Mouse (Mus musculus) urinary bladder, adult 2 months (tissue): ENCODE data around the gene Tmprss11b. TPM values are rescaled to one million over a fixed set of nuclear protein-coding genes. Genes with fewer than 3 reads are reported as not detected.
A peak's percentile ranks its signal among the peaks of the same experiment; 100 is the strongest.
"Not testable (repeated sequence)": the region's sequence is repeated elsewhere in the genome, so short reads cannot be mapped to it uniquely, and the experiment has no call there.

Experiments
- DNase-seq: peaks from one replicate; pipeline ENCODE4 v3.0.0; 2022; ENCODE audit warnings: low spot score
- polyA plus RNA-seq: library from polyadenylated mRNA; depleted of rRNA; stranded (reverse); fragments of >200 nt; gene quantifications from 2 replicates; pipeline ENCODE4 v1.2.3, GENCODE M21; 2012; rRNA removed

The Tmprss11b gene
- polyA plus RNA-seq, result 0.04 TPM in 1 of 2 replicates, not detected in the other

DNA sequence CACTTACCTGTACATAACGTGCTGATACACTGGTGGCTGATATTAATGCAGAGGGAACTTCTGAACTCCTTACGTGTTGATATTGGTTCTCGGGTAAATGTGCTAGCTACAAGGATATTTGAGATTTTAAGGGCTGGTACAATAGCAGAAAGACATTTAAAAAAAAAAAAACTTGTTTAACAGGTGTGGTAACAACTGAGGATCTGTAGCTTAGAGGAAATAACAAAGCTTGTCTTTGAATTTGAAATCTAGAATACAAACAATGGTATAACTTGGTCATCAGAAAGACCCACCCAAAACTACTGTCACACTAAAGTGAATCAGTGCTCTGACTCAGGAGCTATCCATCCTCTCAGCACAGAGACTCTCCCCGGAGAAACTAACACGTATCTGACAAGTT, at the start of gene Tmprss11b:
Gene Tmprss11b, minus strand, starts transcription at position 101 of the 400 bp plus-strand sequence.
- no peak for DNase-seq

DNA sequence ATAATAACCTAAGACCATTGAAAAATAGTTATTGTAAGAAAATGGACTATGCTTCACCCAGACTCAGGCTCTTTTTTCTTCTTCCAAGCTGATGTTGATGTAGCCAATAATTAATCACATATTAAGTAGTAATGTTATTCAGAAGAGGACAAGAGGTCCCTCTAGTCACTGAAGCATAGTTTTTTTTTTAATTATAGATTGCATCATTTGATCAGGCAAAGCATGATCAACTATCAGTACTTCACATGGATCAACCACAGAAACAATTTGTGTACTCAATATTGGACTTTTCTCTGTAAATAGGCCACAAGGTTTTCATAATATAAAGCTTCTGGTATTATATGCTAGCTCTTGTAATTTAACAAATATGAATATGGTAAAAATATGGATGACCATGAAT, 48.9 kb upstream of the Tmprss11b start:
- DNase-seq, result no peak

DNA sequence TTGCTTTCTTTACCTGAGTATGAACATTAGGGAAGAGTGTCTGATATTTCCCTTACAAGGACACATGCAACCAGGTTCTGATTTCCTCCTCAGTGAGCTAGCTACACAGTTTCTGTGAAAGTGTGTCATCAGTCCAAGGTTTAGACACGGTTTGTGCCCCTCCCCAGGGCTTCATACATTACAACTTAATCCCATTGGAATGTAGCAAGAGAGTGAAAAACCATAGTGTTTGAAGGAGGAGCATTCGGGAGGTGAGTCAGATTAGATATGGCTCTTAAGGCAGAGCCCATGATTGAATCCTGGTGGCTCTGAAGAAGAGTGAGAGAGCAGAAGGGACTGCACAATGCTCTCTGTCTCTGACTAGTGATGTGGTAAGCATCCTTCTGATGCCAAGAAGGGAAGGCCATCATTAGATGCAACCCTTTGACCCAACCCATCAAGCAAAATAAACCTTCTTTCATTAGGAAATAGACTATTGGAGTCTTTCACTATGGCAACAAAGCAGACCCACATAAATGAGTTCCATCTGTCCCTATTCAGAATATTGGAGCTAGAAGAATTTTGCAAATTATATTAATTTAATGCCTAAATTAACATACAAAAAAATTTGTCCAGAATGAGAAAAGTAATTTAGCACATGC, 46.8 kb upstream of the Tmprss11b start:
- no peak for DNase-seq

DNA sequence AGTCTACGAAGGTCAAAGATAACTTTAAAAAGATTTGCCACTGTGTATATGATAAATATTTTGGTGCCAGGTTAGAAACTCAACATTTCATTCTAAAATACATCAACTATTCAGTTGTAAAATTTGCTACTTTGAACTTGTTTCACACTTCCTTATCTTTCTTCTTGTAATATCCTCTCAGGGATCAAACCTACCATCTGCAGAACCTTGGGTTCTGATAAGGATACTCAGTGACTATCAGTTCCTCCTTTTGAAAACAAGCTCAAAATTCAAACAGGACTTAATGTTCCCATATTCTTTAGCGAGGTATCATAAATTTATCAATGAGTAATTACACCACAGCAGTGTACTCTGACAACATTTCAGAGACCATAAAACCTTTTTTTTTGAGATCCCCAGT, 38.8 kb upstream of the Tmprss11b start:
- no peak for DNase-seq

DNA sequence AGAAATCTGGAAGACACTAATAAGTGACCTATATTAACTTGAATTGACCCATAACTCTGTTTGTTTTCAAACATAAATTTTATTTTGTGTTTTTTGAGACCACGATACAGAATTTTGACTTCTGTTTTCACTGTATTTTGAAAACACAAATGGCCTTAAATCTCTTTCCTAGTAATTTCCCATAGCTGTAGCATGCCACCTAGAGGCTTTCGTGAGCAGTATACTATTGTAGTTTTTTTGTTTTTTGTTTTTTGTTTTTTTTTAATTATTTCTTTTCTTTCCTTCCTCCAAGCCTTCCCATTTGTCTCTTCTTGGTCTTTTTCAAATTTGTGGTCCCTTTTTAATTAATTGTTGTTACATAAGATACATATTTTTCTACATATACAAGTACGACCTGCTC, 28.8 kb upstream of the Tmprss11b start:
- no peak for DNase-seq

DNA sequence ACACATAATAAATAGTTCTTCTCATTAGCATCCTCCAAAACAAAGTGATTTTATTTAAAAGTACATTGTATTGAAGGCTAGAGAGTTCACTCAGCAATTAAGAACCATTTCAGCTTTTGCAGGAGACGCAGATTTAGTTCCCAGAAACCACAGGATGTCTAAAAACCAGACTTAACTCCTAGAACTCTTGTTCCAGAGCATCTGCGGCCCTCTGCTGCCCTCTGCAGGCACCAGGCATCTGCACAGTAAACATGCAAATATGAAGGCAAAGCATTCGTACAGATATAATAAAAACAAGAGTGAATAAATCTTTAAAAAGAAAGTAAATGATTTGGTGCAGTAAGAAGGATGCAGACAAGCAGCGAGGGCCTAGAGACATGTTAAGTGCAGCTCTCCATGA, 8.5 kb upstream of the Tmprss11b start:
- peak; percentile 48 for DNase-seq

DNA sequence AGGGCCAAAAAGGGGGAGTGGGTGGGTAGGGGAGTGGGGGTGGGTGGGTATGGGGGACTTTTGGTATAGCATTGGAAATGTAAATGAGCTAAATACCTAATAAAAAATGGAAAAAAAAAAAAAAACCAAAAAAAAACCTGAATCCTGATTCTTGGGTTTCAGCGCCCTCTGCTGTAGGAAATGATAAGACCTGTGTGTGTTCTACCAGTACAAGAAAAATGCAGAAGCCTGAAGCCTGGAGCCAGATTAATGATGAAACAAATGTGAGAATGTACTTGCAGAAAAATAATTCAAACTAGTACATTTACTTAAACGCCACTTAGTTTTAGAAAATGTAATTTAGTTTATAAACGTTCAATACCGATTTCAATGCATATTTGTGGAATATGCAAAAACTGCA, 27.0 kb downstream of the Tmprss11b start:
- not testable (repeated sequence) for DNase-seq

DNA sequence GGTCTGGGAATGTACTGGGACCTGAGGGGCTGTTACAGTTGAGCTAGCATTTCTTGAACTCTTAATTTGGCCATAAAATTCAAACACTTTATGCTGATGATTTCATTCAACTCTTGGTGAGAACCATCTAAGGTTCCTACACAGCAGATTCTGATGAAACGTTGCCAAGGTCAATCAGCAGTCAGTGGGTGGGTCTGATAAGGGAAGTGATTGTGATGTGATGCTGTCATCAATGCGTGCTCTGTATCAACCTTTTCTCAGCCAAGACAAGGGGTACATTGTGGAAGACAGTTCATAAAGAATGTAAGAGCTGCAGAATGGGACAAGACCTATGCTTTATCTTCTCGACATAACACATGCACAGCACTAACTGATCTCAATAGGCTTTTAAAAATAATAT, 35.4 kb downstream of the Tmprss11b start:
- DNase-seq, result no peak

DNA sequence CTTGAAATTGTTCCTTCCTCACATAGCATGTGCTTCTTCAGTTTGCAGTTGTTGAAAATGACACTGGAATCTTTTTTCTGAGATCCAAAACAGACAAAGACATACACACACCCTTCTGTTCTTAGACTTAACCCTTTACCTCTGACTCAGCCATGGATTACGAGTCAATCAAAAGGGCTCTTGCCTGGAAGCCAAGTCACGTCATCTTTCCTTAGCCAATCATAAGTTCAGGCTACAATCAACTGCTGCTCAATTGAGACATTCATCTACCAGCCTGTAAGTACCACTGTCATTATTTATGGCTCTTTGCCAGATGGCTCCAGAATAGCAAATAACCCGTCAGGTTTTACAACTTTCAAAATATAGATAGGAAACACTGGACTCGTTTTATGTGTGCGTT, 43.8 kb downstream of the Tmprss11b start, which contains the start of gene Tmprss11f:
Gene Tmprss11f, minus strand, starts transcription at position 101 of the 400 bp plus-strand sequence.
- DNase-seq, result no peak

DNA sequence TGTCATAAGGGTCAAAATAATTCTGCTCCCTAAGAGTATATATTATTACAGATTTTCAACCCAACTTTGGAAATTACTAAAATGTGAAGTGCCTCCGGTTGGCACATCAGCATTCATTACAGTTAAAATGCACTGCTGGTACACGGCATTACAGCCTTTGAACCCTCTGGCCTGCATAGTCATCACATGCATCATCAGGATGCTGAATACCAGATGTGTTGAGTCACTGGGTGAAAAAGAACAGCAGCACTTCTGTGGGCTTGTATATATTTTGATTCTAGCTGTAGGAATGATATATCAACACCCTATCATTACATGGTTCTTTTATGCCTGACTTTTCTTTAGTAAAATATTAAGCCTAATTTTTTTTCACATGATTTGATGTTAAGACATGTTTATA, 45.5 kb downstream of the Tmprss11b start:
- no peak for DNase-seq

DNA sequence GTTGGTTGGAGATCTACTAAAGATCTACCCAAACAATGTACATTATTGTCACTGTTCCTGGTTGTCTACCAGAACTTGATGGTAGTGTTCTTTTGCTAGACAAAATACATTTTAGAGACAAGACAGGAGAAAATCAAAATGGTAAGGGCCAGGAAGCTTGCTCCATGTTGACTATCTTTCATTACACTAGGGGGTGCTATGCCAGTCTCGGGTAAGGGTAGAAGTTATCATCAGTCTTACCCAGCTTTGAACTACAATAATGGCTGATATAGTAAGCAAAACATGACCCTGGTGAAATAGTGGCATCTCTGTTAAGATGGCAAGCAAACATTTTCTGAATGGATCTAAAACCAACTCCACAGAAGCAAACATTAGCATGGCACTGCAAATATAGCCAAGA, 54.4 kb downstream of the Tmprss11b start:
- no peak for DNase-seq

Other genes with a start within 250 kb of the Tmprss11b start
- 1.6 and 1.7 TPM in 2 replicates for gene Tmprss11a, start 207.4 kb downstream of the Tmprss11b start, polyA plus RNA-seq
- gene Tmprss11g, start 157.8 kb downstream of the Tmprss11b start, polyA plus RNA-seq, result 0.40 TPM in 2 replicates
- 0.63 and 0.73 TPM in 2 replicates for gene Tmprss11f, start 43.9 kb downstream of the Tmprss11b start, polyA plus RNA-seq
- 0.29 and 0.34 TPM in 2 replicates for gene Tmprss11e, start 69.5 kb upstream of the Tmprss11b start, polyA plus RNA-seq
- gene Ythdc1, start 127.9 kb upstream of the Tmprss11b start, polyA plus RNA-seq, result 52.6 and 58.8 TPM in 2 replicates
- 54.5 and 59.2 TPM in 2 replicates for gene Ugt2b34, start 230.6 kb upstream of the Tmprss11b start, polyA plus RNA-seq